Mouse (Mus musculus) MEL (cell line): ENCODE results near the gene Gfm1. TPM values are rescaled to one million over a fixed set of nuclear protein-coding genes. Genes with fewer than 3 reads are reported as not detected.

Source experiments
- DNase-seq: peaks from one replicate; pipeline ENCODE4 v3.0.0; 2011; ENCODE audit warnings: low read depth, low spot score
- H3K27ac ChIP-seq: 2 replicates; pipeline ENCODE4 v1.5.1; 2012; ENCODE audit warnings: low read depth, mild to moderate bottlenecking, control low read depth, low read length, moderate library complexity; ENCODE audit not compliant: control insufficient read depth
- H3K27me3 ChIP-seq, 2 experiments: fragments of 150-350 bp in 1 of 2; sonication (generic) in 1 of 2; 2 replicates each; pipeline ENCODE4 v1.6.1; 2012; ENCODE audit warnings: low read length in 2 of 2, mild to moderate bottlenecking in 2 of 2, improper control_type of control experiment in 1 of 2, moderate library complexity in 1 of 2; ENCODE audit not compliant: insufficient read depth in 2 of 2, control insufficient read depth in 1 of 2
- H3K36me3 ChIP-seq, 2 experiments: 2 replicates each; pipeline ENCODE4 v1.6.1; 2012 to 2014; ENCODE audit warnings: low read length in 2 of 2, improper control_type of control experiment in 1 of 2, inconsistent platforms in 1 of 2, mild to moderate bottlenecking in 1 of 2; ENCODE audit not compliant: insufficient read depth in 2 of 2, control insufficient read depth in 1 of 2
- H3K4me1 ChIP-seq, 2 experiments: fragments of 150-350 bp in 1 of 2; sonication (generic) in 1 of 2; 2 replicates each; pipeline ENCODE4 v1.6.1; 2012; ENCODE audit warnings: low read length in 2 of 2, improper control_type of control experiment in 1 of 2, mild to moderate bottlenecking in 1 of 2; ENCODE audit not compliant: insufficient read depth in 2 of 2, control insufficient read depth in 1 of 2
- H3K4me3 ChIP-seq, 2 experiments: fragments of 150-350 bp in 1 of 2; sonication (generic) in 1 of 2; 2 replicates each; pipeline ENCODE4 v1.5.1; 2012; ENCODE audit warnings: low read depth in 2 of 2, low read length in 2 of 2, mild to moderate bottlenecking in 2 of 2, moderate library complexity in 2 of 2, control low read depth in 1 of 2, improper control_type of control experiment in 1 of 2; ENCODE audit not compliant: control insufficient read depth in 1 of 2, insufficient read depth in 1 of 2
- H3K79me2 ChIP-seq: 2 replicates; pipeline ENCODE4 v1.6.1; 2012; ENCODE audit warnings: mild to moderate bottlenecking, low read length, moderate library complexity; ENCODE audit not compliant: control insufficient read depth, poor library complexity, insufficient read depth
- H3K9ac ChIP-seq: 2 replicates; pipeline ENCODE4 v1.6.1; 2012; ENCODE audit warnings: low read depth, mild to moderate bottlenecking, control low read depth, low read length, moderate library complexity; ENCODE audit not compliant: control insufficient read depth, poor library complexity, severe bottlenecking
- H3K9me3 ChIP-seq: fragments of 150-350 bp; sonication (generic); replicated peaks from 2 replicates; pipeline ENCODE4 v1.6.1; 2012; ENCODE audit warnings: mild to moderate bottlenecking, low read length, improper control_type of control experiment, moderate library complexity; ENCODE audit not compliant: insufficient read depth
- BHLHE40 ChIP-seq: IDR thresholded peaks from 2 replicates; pipeline ENCODE4 v1.6.1; 2012; ENCODE audit warnings: low read depth, mild to moderate bottlenecking, inconsistent platforms, low read length, improper control_type of control experiment, borderline replicate concordance
- E2F4 ChIP-seq: IDR thresholded peaks from 2 replicates; pipeline ENCODE4 v1.6.1; 2011; ENCODE audit warnings: low read depth, low read length, improper control_type of control experiment, borderline replicate concordance
- GABPA ChIP-seq: IDR thresholded peaks from 2 replicates; pipeline ENCODE4 v1.6.1; 2012; ENCODE audit warnings: low read depth, mild to moderate bottlenecking, inconsistent platforms, low read length, improper control_type of control experiment, moderate library complexity
- KAT2A ChIP-seq: conservative IDR thresholded peaks from 2 replicates; pipeline ENCODE4 v1.6.1; 2012; ENCODE audit warnings: low read depth, low read length, improper control_type of control experiment, inconsistent platforms
- MAZ ChIP-seq: IDR thresholded peaks from 2 replicates; pipeline ENCODE4 v1.6.1; 2012; ENCODE audit warnings: low read depth, mild to moderate bottlenecking, inconsistent platforms, low read length, improper control_type of control experiment
- MXI1 ChIP-seq: IDR thresholded peaks from 2 replicates; pipeline ENCODE4 v1.6.1; 2011; ENCODE audit warnings: mild to moderate bottlenecking, low read depth, low read length, improper control_type of control experiment
- NELFE ChIP-seq: IDR thresholded peaks from 2 replicates; pipeline ENCODE4 v1.6.1; 2011; ENCODE audit warnings: low read depth, low read length, improper control_type of control experiment
- NRF1 ChIP-seq: IDR thresholded peaks from 2 replicates; pipeline ENCODE4 v1.6.1; 2014; ENCODE audit warnings: low read depth, mild to moderate bottlenecking, inconsistent platforms, low read length, improper control_type of control experiment, moderate library complexity; ENCODE audit not compliant: poor library complexity, insufficient read depth, severe bottlenecking
- POLR2A ChIP-seq, 2 experiments: IDR thresholded peaks; 2 replicates each; pipeline ENCODE4 v1.6.1; 2011 to 2012; ENCODE audit warnings: low read length in 2 of 2, mild to moderate bottlenecking in 2 of 2, control low read depth in 1 of 2, improper control_type of control experiment in 1 of 2, low read depth in 1 of 2, moderate library complexity in 1 of 2; ENCODE audit not compliant: control insufficient read depth in 1 of 2, insufficient read depth in 1 of 2, poor library complexity in 1 of 2
- POLR2AphosphoS5 ChIP-seq: IDR thresholded peaks from 2 replicates; pipeline ENCODE4 v1.6.1; 2012; ENCODE audit warnings: low read depth, borderline replicate concordance, mild to moderate bottlenecking, inconsistent platforms, low read length, moderate library complexity, mixed read lengths
- RAD21 ChIP-seq: IDR thresholded peaks from 2 replicates; pipeline ENCODE4 v1.6.1; 2011; ENCODE audit warnings: mild to moderate bottlenecking, low read depth, low read length, improper control_type of control experiment
- RCOR1 ChIP-seq: IDR thresholded peaks from 2 replicates; pipeline ENCODE4 v1.6.1; 2012; ENCODE audit warnings: low read depth, mild to moderate bottlenecking, inconsistent platforms, low read length, improper control_type of control experiment
- TBP ChIP-seq: IDR thresholded peaks from 2 replicates; pipeline ENCODE4 v1.8.0; 2011; ENCODE audit warnings: low read depth, low read length, improper control_type of control experiment
- UBTF ChIP-seq: IDR thresholded peaks from 2 replicates; pipeline ENCODE4 v1.6.1; 2012; ENCODE audit warnings: low read depth, mild to moderate bottlenecking, inconsistent platforms, low read length, improper control_type of control experiment, moderate library complexity, borderline replicate concordance; ENCODE audit not compliant: insufficient read depth
- USF2 ChIP-seq, 2 experiments: IDR thresholded peaks; 2 replicates each; pipeline ENCODE4 v1.6.1; 2011 to 2012; ENCODE audit warnings: improper control_type of control experiment in 2 of 2, low read length in 2 of 2, borderline replicate concordance in 1 of 2, inconsistent platforms in 1 of 2, low read depth in 1 of 2, mild to moderate bottlenecking in 1 of 2; ENCODE audit not compliant: insufficient read depth in 1 of 2
- ZMIZ1 ChIP-seq: IDR thresholded peaks from 2 replicates; pipeline ENCODE4 v1.6.1; 2012; ENCODE audit warnings: low read depth, mild to moderate bottlenecking, inconsistent platforms, low read length, improper control_type of control experiment, moderate library complexity
- ZNF384 ChIP-seq: IDR thresholded peaks from 2 replicates; pipeline ENCODE4 v1.6.1; 2012; ENCODE audit warnings: low read depth, mild to moderate bottlenecking, inconsistent platforms, low read length, improper control_type of control experiment
- polyA plus RNA-seq, 2 experiments: library from polyadenylated mRNA; stranded (reverse) in 1 of 2; unstranded in 1 of 2; fragments of >175 nt in 1 of 2; fragments of >200 nt in 1 of 2; gene quantifications; 2 replicates each; pipeline versions ENCODE4 v1.2.1 to v1.2.4; 2012; ENCODE audit warnings: low replicate concordance in 2 of 2, low read depth in 1 of 2; ENCODE audit not compliant: insufficient read length in 2 of 2, insufficient read depth in 1 of 2, missing spikeins in 1 of 2
- total RNA-seq: library from RNA; depleted of rRNA; stranded (reverse); fragments of 300-350 nt; gene quantifications from 2 replicates; pipeline ENCODE4 v1.2.3, GENCODE M21; 2012

The Gfm1 gene
- total and polyA plus RNA-seq, 3 experiments, result 95.0 to 146 TPM; not detected in 1

- Histone ChIP-seq H3K79me2 (no peaks in the 10 kb centered on the region), H3K36me3 (peaks cover 0 to 22% of the 10 kb centered on the region in 2 experiments; a peak in 2 of 4 replicates), H3K27me3 (no peaks in the 10 kb centered on the region), H3K4me3 (no peak overlapping the region), H3K9me3 (no peaks in the 10 kb centered on the region), H3K4me1 (no peaks in the 10 kb centered on the region), H3K27ac (no peak overlapping the region), H3K9ac (no peak overlapping the region)
- DNase-seq, result no peak
- TF ChIP-seq MXI1 (no peak), POLR2A (IDR thresholded peaks at IDR 0.05; ENCODE audit: control insufficient read depth in 1 of 2, insufficient read depth in 1 of 2, low read depth in 1 of 2, low read length in 2 of 2, poor library complexity in 1 of 2) (no peak), UBTF (no peak), TBP (no peak), RAD21 (no peak), E2F4 (no peak), NELFE (no peak), NRF1 (no peak), KAT2A (no peak), USF2 (IDR thresholded peaks at IDR 0.05; ENCODE audit: borderline replicate concordance in 1 of 2, insufficient read depth in 1 of 2, low read depth in 1 of 2, low read length in 2 of 2) (no peak), POLR2AphosphoS5 (no peak), ZNF384 (no peak)
These were observed 30.0 kb downstream of the Gfm1 start for GRCm38 (mm10) chr3:67459881-67460280.

DNA sequence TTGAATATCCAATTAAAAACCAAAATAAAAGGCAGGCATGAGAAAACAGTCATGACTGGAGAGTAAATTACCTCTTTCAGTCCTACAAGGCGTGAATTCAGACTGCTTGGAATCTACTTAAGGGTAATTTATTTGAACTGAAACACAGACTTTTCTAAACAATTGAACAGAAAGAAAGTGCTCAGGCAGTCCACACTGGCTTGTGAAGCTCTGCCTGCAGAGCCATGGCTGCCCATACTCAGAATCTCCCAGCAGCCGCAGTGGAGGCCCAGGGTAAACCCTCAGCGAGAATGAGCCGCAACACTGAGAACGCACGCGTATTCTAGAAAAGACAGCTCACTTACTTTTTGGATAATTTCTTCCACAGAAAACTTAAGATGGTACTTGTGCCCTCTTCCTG lies 32.1 kb downstream of the Gfm1 start:
- no peak for TF ChIP-seq MAZ
- no peak for TF ChIP-seq ZMIZ1
- TF ChIP-seq UBTF, result no peak
- TF ChIP-seq GABPA, result no peak
- TF ChIP-seq BHLHE40, result no peak
- no peak for TF ChIP-seq ZNF384
- no peak for TF ChIP-seq RCOR1
- TF ChIP-seq, all 39 proteins: peak for 0
- Histone ChIP-seq H3K27ac (no peak overlapping the region), H3K27me3 (no peaks in the 10 kb centered on the region), H3K4me3 (no peak overlapping the region), H3K9me3 (no peaks in the 10 kb centered on the region), H3K36me3 (peaks cover 0 to 17% of the 10 kb centered on the region in 2 experiments; a peak in 2 of 4 replicates), H3K9ac (no peak overlapping the region), H3K79me2 (no peaks in the 10 kb centered on the region), H3K4me1 (no peaks in the 10 kb centered on the region)
- no peak for DNase-seq
